Mouse (Mus musculus) MEL (cell line): ENCODE measurements at regions not wholly inside any gene's neighbourhood (a gene's known extent, or its start where the extent isn't known, plus 50 kb on each side); places are given as distances from the start of the nearest gene placed in this dataset.

Experiments used
- DNase-seq: peaks from one replicate; pipeline ENCODE4 v3.0.0; 2011; ENCODE audit warnings: low read depth, low spot score
- H3K27ac ChIP-seq: 2 replicates; pipeline ENCODE4 v1.5.1; 2012; ENCODE audit warnings: low read depth, mild to moderate bottlenecking, control low read depth, low read length, moderate library complexity; ENCODE audit not compliant: control insufficient read depth
- H3K27me3 ChIP-seq, 2 experiments: fragments of 150-350 bp in 1 of 2; sonication (generic) in 1 of 2; 2 replicates each; pipeline ENCODE4 v1.6.1; 2012; ENCODE audit warnings: low read length in 2 of 2, mild to moderate bottlenecking in 2 of 2, improper control_type of control experiment in 1 of 2, moderate library complexity in 1 of 2; ENCODE audit not compliant: insufficient read depth in 2 of 2, control insufficient read depth in 1 of 2
- H3K36me3 ChIP-seq, 2 experiments: 2 replicates each; pipeline ENCODE4 v1.6.1; 2012 to 2014; ENCODE audit warnings: low read length in 2 of 2, improper control_type of control experiment in 1 of 2, inconsistent platforms in 1 of 2, mild to moderate bottlenecking in 1 of 2; ENCODE audit not compliant: insufficient read depth in 2 of 2, control insufficient read depth in 1 of 2
- H3K4me1 ChIP-seq, 2 experiments: fragments of 150-350 bp in 1 of 2; sonication (generic) in 1 of 2; 2 replicates each; pipeline ENCODE4 v1.6.1; 2012; ENCODE audit warnings: low read length in 2 of 2, improper control_type of control experiment in 1 of 2, mild to moderate bottlenecking in 1 of 2; ENCODE audit not compliant: insufficient read depth in 2 of 2, control insufficient read depth in 1 of 2
- H3K4me3 ChIP-seq, 2 experiments: fragments of 150-350 bp in 1 of 2; sonication (generic) in 1 of 2; 2 replicates each; pipeline ENCODE4 v1.5.1; 2012; ENCODE audit warnings: low read depth in 2 of 2, low read length in 2 of 2, mild to moderate bottlenecking in 2 of 2, moderate library complexity in 2 of 2, control low read depth in 1 of 2, improper control_type of control experiment in 1 of 2; ENCODE audit not compliant: control insufficient read depth in 1 of 2, insufficient read depth in 1 of 2
- H3K79me2 ChIP-seq: 2 replicates; pipeline ENCODE4 v1.6.1; 2012; ENCODE audit warnings: mild to moderate bottlenecking, low read length, moderate library complexity; ENCODE audit not compliant: control insufficient read depth, poor library complexity, insufficient read depth
- H3K9ac ChIP-seq: 2 replicates; pipeline ENCODE4 v1.6.1; 2012; ENCODE audit warnings: low read depth, mild to moderate bottlenecking, control low read depth, low read length, moderate library complexity; ENCODE audit not compliant: control insufficient read depth, poor library complexity, severe bottlenecking
- H3K9me3 ChIP-seq: fragments of 150-350 bp; sonication (generic); replicated peaks from 2 replicates; pipeline ENCODE4 v1.6.1; 2012; ENCODE audit warnings: mild to moderate bottlenecking, low read length, improper control_type of control experiment, moderate library complexity; ENCODE audit not compliant: insufficient read depth
- BHLHE40 ChIP-seq: IDR thresholded peaks from 2 replicates; pipeline ENCODE4 v1.6.1; 2012; ENCODE audit warnings: low read depth, mild to moderate bottlenecking, inconsistent platforms, low read length, improper control_type of control experiment, borderline replicate concordance
- CHD1 ChIP-seq: IDR thresholded peaks from 2 replicates; pipeline ENCODE4 v1.6.1; 2012; ENCODE audit warnings: low read depth, mild to moderate bottlenecking, inconsistent platforms, low read length, improper control_type of control experiment
- E2F4 ChIP-seq: IDR thresholded peaks from 2 replicates; pipeline ENCODE4 v1.6.1; 2011; ENCODE audit warnings: low read depth, low read length, improper control_type of control experiment, borderline replicate concordance
- ELF1 ChIP-seq: IDR thresholded peaks from 2 replicates; pipeline ENCODE4 v1.6.1; 2014; ENCODE audit warnings: low read depth, mild to moderate bottlenecking, inconsistent platforms, low read length, improper control_type of control experiment, moderate library complexity
- EP300 ChIP-seq, 2 experiments: IDR thresholded peaks; 2 replicates each; pipeline ENCODE4 v1.6.1; 2011; ENCODE audit warnings: improper control_type of control experiment in 2 of 2, low read length in 2 of 2, low read depth in 1 of 2, mild to moderate bottlenecking in 1 of 2
- GATA1 ChIP-seq: IDR thresholded peaks from 2 replicates; pipeline ENCODE4 v1.6.1; 2011; ENCODE audit warnings: low read depth, low read length, improper control_type of control experiment
- HCFC1 ChIP-seq: IDR thresholded peaks from 2 replicates; pipeline ENCODE4 v1.6.1; 2012; ENCODE audit warnings: low read depth, mild to moderate bottlenecking, inconsistent platforms, low read length, improper control_type of control experiment, moderate library complexity
- KAT2A ChIP-seq: conservative IDR thresholded peaks from 2 replicates; pipeline ENCODE4 v1.6.1; 2012; ENCODE audit warnings: low read depth, low read length, improper control_type of control experiment, inconsistent platforms
- MAFK ChIP-seq: IDR thresholded peaks from 2 replicates; pipeline ENCODE4 v1.6.1; 2011; ENCODE audit warnings: low read depth, mild to moderate bottlenecking, low read length, improper control_type of control experiment, borderline replicate concordance
- MAX ChIP-seq: IDR thresholded peaks from 2 replicates; pipeline ENCODE4 v1.6.1; 2011; ENCODE audit warnings: low read length, improper control_type of control experiment
- MYB ChIP-seq: IDR thresholded peaks from 2 replicates; pipeline ENCODE4 v1.6.1; 2011; ENCODE audit warnings: mild to moderate bottlenecking, low read depth, low read length, improper control_type of control experiment
- MYC ChIP-seq: IDR thresholded peaks from 2 replicates; pipeline ENCODE4 v1.6.1; 2011; ENCODE audit warnings: low read depth, mild to moderate bottlenecking, low read length, improper control_type of control experiment, moderate library complexity
- NELFE ChIP-seq: IDR thresholded peaks from 2 replicates; pipeline ENCODE4 v1.6.1; 2011; ENCODE audit warnings: low read depth, low read length, improper control_type of control experiment
- POLR2AphosphoS2 ChIP-seq: IDR thresholded peaks from 2 replicates; pipeline ENCODE4 v1.6.1; 2011; ENCODE audit warnings: low read length, improper control_type of control experiment
- RCOR1 ChIP-seq: IDR thresholded peaks from 2 replicates; pipeline ENCODE4 v1.6.1; 2012; ENCODE audit warnings: low read depth, mild to moderate bottlenecking, inconsistent platforms, low read length, improper control_type of control experiment
- SIN3A ChIP-seq: IDR thresholded peaks from 2 replicates; pipeline ENCODE4 v1.6.1; 2012; ENCODE audit warnings: low read length, improper control_type of control experiment, inconsistent platforms
- TAL1 ChIP-seq: IDR thresholded peaks from 2 replicates; pipeline ENCODE4 v1.6.1; 2012; ENCODE audit warnings: mild to moderate bottlenecking, inconsistent platforms, low read length, moderate library complexity, mixed read lengths
- USF1 ChIP-seq: IDR thresholded peaks from 2 replicates; pipeline ENCODE4 v1.6.1; 2014; ENCODE audit warnings: low read depth, mild to moderate bottlenecking, inconsistent platforms, low read length, improper control_type of control experiment, moderate library complexity
- ZKSCAN1 ChIP-seq: IDR thresholded peaks from 2 replicates; pipeline ENCODE4 v1.6.1; 2012; ENCODE audit warnings: low read depth, mild to moderate bottlenecking, inconsistent platforms, low read length, improper control_type of control experiment, moderate library complexity

- Histone ChIP-seq H3K4me1 (no peaks in the 10 kb centered on the region), H3K79me2 (no peaks in the 10 kb centered on the region)
- TF ChIP-seq GATA1 (no peak), E2F4 (no peak), HCFC1 (no peak), SIN3A (no peak), BHLHE40 (no peak), TAL1 (no peak), NELFE (no peak), MYC (no peak), USF1 (no peak), RCOR1 (no peak), POLR2AphosphoS2 (no peak), MYB (no peak)
- TF ChIP-seq, all 39 proteins: peak for 0
- H3K9ac ChIP-seq = no peak overlapping the region
- DNase-seq = no peak
- no peak overlapping the region for H3K4me3 ChIP-seq
- no peak overlapping the region for H3K27ac ChIP-seq
- no peaks in the 10 kb centered on the region; a peak in 1 of 4 replicates for H3K27me3 ChIP-seq
- no peaks in the 10 kb centered on the region for H3K36me3 ChIP-seq
- no peaks in the 10 kb centered on the region for H3K9me3 ChIP-seq
Observed at GRCm38 (mm10) chr3:123765911-123766556, 75.4 kb upstream of the Ndst3 start.

- TF ChIP-seq TAL1 (no peak), CHD1 (no peak), KAT2A (no peak), HCFC1 (no peak), EP300 (IDR thresholded peaks at IDR 0.05; ENCODE audit: low read depth in 1 of 2, low read length in 2 of 2) (no peak), MAX (no peak), ZKSCAN1 (no peak), POLR2AphosphoS2 (no peak), MAFK (no peak), ELF1 (no peak)
- H3K9me3 ChIP-seq = no peaks in the 10 kb centered on the region
- H3K4me1 ChIP-seq = no peaks in the 10 kb centered on the region
- H3K27me3 ChIP-seq = no peaks in the 10 kb centered on the region; a peak in 1 of 4 replicates
- no peak for DNase-seq
- H3K4me3 ChIP-seq = no peak overlapping the region
- H3K27ac ChIP-seq = no peak overlapping the region
- H3K79me2 ChIP-seq = no peaks in the 10 kb centered on the region
- H3K36me3 ChIP-seq = no peaks in the 10 kb centered on the region
- H3K9ac ChIP-seq = no peak overlapping the region
Observed at GRCm38 (mm10) chr3:123766557-123766913, 75.9 kb upstream of the Ndst3 start.
